Mouse (Mus musculus): ENCODE data around the gene Pappa. TPM values are rescaled to one million over a fixed set of nuclear protein-coding genes. Genes with fewer than 3 reads are reported as not detected.

The Pappa gene
- total and polyA plus RNA-seq, 3 experiments = not detected

DNA sequence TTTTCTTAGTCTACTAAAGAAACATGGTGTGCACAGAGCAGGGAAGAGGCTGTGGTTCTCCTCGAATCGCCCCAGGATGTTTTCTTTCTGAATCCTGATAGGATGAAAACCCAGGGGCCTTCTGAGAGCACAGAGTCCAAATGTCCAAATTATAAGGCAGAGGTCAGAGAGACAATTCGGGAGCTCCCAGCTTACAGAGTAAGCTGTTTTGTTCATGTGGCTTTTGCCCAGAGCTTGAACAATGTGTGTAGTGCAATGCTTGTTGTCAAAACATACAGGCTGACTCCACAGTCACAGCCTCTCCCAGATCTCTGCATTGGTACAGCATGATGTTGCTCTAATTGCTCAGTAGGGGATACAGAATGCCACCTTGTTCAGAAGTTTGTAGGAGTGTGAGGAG, 178.7 kb downstream of the Pappa start:
- no peak for DNase-seq (ENCODE audit: extremely low read depth)
- TF ChIP-seq MEF2A (IDR thresholded peaks at IDR 0.05; ENCODE audit: borderline replicate concordance, low read depth, low read length) = no peak
- no peak for TF ChIP-seq TCF12 (IDR thresholded peaks at IDR 0.05; ENCODE audit: low read depth, low read length)
- no peak for TF ChIP-seq MYC (IDR thresholded peaks at IDR 0.05; ENCODE audit: low read depth, low read length)
- TF ChIP-seq NRF1 (IDR thresholded peaks at IDR 0.05; ENCODE audit: low read depth, low read length) = no peak
- no peak for TF ChIP-seq POLR2AphosphoS2 (IDR thresholded peaks at IDR 0.05; ENCODE audit: low read depth, low read length)
- no peak for TF ChIP-seq ZC3H11A (IDR thresholded peaks at IDR 0.05; ENCODE audit: low read depth, low read length)
- no peak for TF ChIP-seq UBTF (IDR thresholded peaks at IDR 0.05; ENCODE audit: low read depth, low read length)
- TF ChIP-seq GABPA (IDR thresholded peaks at IDR 0.05; ENCODE audit: insufficient replicate concordance, low read depth, low read length) = no peak
- TF ChIP-seq SMC3 (IDR thresholded peaks at IDR 0.05; ENCODE audit: low read depth, low read length) = no peak
- no peak for TF ChIP-seq USF1 (IDR thresholded peaks at IDR 0.05; ENCODE audit: low read depth, low read length)
- TF ChIP-seq MAZ (IDR thresholded peaks at IDR 0.05; ENCODE audit: low read depth, low read length) = no peak
- H3K27me3 ChIP-seq (replicated peaks) = no peaks in the 10 kb centered on the region
- no peak overlapping the region for H3K4me2 ChIP-seq (ENCODE audit: insufficient read depth, low read depth, poor library complexity, severe bottlenecking)
- in situ Hi-C loops (cut with MboI; ENCODE audit: low pct_ligation_motif_present, low pct_unique_long_range_greater_than_20kb, low sequenced_read_pairs) (no loop called here), dilution Hi-C loops (cut with MboI; ENCODE audit: extremely low pct_ligation_motif_present, extremely low pct_unique_long_range_greater_than_20kb, low sequenced_read_pairs) (no loop called here)
- H3K36me3 ChIP-seq (replicated peaks in 1 of 2; ENCODE audit: control insufficient read depth in 1 of 2, insufficient read depth in 1 of 2, low read length in 1 of 2) = no peaks in the 10 kb centered on the region
- H3K9ac ChIP-seq (ENCODE audit: insufficient read depth, low read depth) = no peak overlapping the region
- no peak overlapping the region for H3K4me3 ChIP-seq (replicated peaks in 1 of 3; ENCODE audit: low read depth in 2 of 3, low read length in 2 of 3, poor library complexity in 1 of 3)
- H3K4me1 ChIP-seq (ENCODE audit: control insufficient read depth in 1 of 2, insufficient read depth in 2 of 2) = no peaks in the 10 kb centered on the region
- H3K79me2 ChIP-seq (replicated peaks; ENCODE audit: control insufficient read depth, extremely low read depth, insufficient read depth, poor library complexity, severe bottlenecking) = no peaks in the 10 kb centered on the region
- H3K27ac ChIP-seq (ENCODE audit: insufficient read depth, low read depth) = no peak overlapping the region
- peaks cover 64% of the 10 kb centered on the region for H3K9me3 ChIP-seq (replicated peaks; ENCODE audit: low read length)

DNA sequence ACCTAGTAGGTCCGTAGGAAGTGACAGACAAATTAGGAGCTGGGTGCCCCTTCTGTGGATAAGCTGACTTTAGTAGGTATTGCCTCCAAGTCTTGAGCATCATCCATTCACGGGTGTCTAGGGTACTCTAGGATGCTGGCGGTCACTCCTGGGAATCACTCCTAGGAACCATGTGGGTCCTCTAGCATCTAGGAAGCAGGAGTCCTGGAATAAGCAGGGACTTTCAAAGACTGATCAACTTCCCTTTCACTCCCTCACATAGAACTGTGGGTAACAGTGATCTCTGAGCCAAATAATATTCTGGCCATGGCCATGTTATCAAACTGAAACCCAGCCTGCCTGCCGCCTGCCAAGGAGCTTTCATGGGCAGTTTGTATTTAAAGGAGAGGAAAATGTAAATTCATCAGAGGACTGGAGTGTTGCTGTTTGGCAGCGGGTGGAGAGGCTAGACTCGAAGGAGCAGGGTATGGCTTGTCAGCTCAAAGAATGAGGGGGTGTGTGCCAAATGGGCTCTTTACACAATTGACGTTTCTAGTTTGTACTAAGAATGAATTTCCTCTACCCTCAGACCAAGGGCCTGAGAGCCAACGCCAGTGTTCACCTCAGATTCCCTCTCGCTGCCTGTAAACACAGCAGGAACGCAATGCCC, 194.0 kb downstream of the Pappa start:
- TF ChIP-seq MAFK (IDR thresholded peaks at IDR 0.05; ENCODE audit: insufficient replicate concordance, low read length) (no peak), ZKSCAN1 (IDR thresholded peaks at IDR 0.05; ENCODE audit: borderline replicate concordance, low read depth, low read length) (no peak), CHD1 (IDR thresholded peaks at IDR 0.05; ENCODE audit: low read depth, low read length) (no peak), POLR2A (IDR thresholded peaks at IDR 0.05; ENCODE audit: low read depth, low read length) (no peak), JUND (conservative IDR thresholded peaks at IDR 0.05; ENCODE audit: low read depth, low read length) (no peak), TBP (conservative IDR thresholded peaks at IDR 0.05; ENCODE audit: low read depth, low read length) (no peak), MAX (IDR thresholded peaks at IDR 0.05; ENCODE audit: low read length) (no peak), NRF1 (IDR thresholded peaks at IDR 0.05; ENCODE audit: low read depth, low read length) (no peak), MAZ (IDR thresholded peaks at IDR 0.05; ENCODE audit: low read depth, low read length) (no peak), IRF4 (IDR thresholded peaks at IDR 0.05; ENCODE audit: low read depth, low read length) (no peak), CTCF (conservative IDR thresholded peaks at IDR 0.05 in 1 of 2, IDR thresholded peaks at IDR 0.05 in 1 of 2; ENCODE audit: low read depth in 2 of 2, low read length in 2 of 2) (no peak), PAX5 (IDR thresholded peaks at IDR 0.05; ENCODE audit: low read length) (no peak), SIN3A (IDR thresholded peaks at IDR 0.05; ENCODE audit: low read length) (no peak), ZNF384 (IDR thresholded peaks at IDR 0.05; ENCODE audit: low read depth, low read length) (no peak), MYC (IDR thresholded peaks at IDR 0.05; ENCODE audit: low read depth, low read length) (no peak), CHD2 (IDR thresholded peaks at IDR 0.05; ENCODE audit: low read length) (no peak)
- Histone ChIP-seq H3K4me3 (replicated peaks in 1 of 3; ENCODE audit: low read depth in 2 of 3, low read length in 2 of 3, poor library complexity in 1 of 3) (no peak overlapping the region), H3K79me2 (replicated peaks; ENCODE audit: control insufficient read depth, extremely low read depth, insufficient read depth, poor library complexity, severe bottlenecking) (no peaks in the 10 kb centered on the region), H3K4me2 (ENCODE audit: insufficient read depth, low read depth, poor library complexity, severe bottlenecking) (no peak overlapping the region), H3K27me3 (replicated peaks) (no peaks in the 10 kb centered on the region), H3K9me3 (replicated peaks; ENCODE audit: low read length) (peaks cover 72% of the 10 kb centered on the region), H3K4me1 (ENCODE audit: control insufficient read depth in 1 of 2, insufficient read depth in 2 of 2) (no peaks in the 10 kb centered on the region), H3K36me3 (replicated peaks in 1 of 2; ENCODE audit: control insufficient read depth in 1 of 2, insufficient read depth in 1 of 2, low read length in 1 of 2) (no peaks in the 10 kb centered on the region), H3K9ac (ENCODE audit: insufficient read depth, low read depth) (no peak overlapping the region), H3K27ac (ENCODE audit: insufficient read depth, low read depth) (no peak overlapping the region)
- dilution Hi-C loops (cut with MboI; ENCODE audit: extremely low pct_ligation_motif_present, extremely low pct_unique_long_range_greater_than_20kb, low sequenced_read_pairs) (no loop called here), in situ Hi-C loops (cut with MboI; ENCODE audit: low pct_ligation_motif_present, low pct_unique_long_range_greater_than_20kb, low sequenced_read_pairs) (no loop called here)
- DNase-seq (ENCODE audit: extremely low read depth) = no peak
